Mouse (Mus musculus) forebrain, embryonic 13.5 days (tissue): ENCODE data around the gene Sipa1l1. TPM values are rescaled to one million over a fixed set of nuclear protein-coding genes. Genes with fewer than 3 reads are reported as not detected.
A peak's percentile ranks its signal among the peaks of the same experiment; 100 is the strongest.
"Not testable (repeated sequence)": the region's sequence is repeated elsewhere in the genome, so short reads cannot be mapped to it uniquely, and the experiment has no call there.

Experiments
- ATAC-seq: fragments of 200-750 bp; cut with Nextera tagmentation; 2 replicates; pipeline ENCODE4 v1.8.0; 2017
- H3K27ac ChIP-seq: fragments of 300-500 bp; sonication (generic); 2 replicates; pipeline ENCODE4 v1.5.1; 2015; ENCODE audit warnings: inconsistent platforms, mild to moderate bottlenecking, moderate library complexity
- H3K27me3 ChIP-seq: fragments of 300-500 bp; sonication (generic); 2 replicates; pipeline ENCODE4 v1.6.1; 2015; ENCODE audit warnings: mild to moderate bottlenecking, inconsistent platforms
- H3K36me3 ChIP-seq: fragments of 300-500 bp; sonication (generic); 2 replicates; pipeline ENCODE4 v1.6.1; 2015; ENCODE audit warnings: mild to moderate bottlenecking, inconsistent platforms; ENCODE audit not compliant: poor library complexity, severe bottlenecking
- H3K4me1 ChIP-seq: fragments of 300-500 bp; sonication (generic); 2 replicates; pipeline ENCODE4 v1.6.1; 2015; ENCODE audit warnings: inconsistent platforms
- H3K4me2 ChIP-seq: fragments of 300-500 bp; sonication (generic); 2 replicates; pipeline ENCODE4 v1.6.1; 2015; ENCODE audit warnings: inconsistent platforms, mild to moderate bottlenecking, moderate library complexity
- H3K4me3 ChIP-seq: fragments of 300-500 bp; sonication (generic); 2 replicates; pipeline ENCODE4 v1.5.1; 2015; ENCODE audit warnings: mild to moderate bottlenecking, inconsistent platforms
- H3K9ac ChIP-seq: fragments of 300-500 bp; sonication (generic); 2 replicates; pipeline ENCODE4 v1.6.1; 2015; ENCODE audit warnings: mild to moderate bottlenecking, inconsistent platforms
- H3K9me3 ChIP-seq: fragments of 300-500 bp; sonication (generic); replicated peaks from 2 replicates; pipeline ENCODE4 v1.6.1; 2016; ENCODE audit warnings: inconsistent platforms
- WGBS: fragments of 180-500 bp; shearing (Covaris S2); methylation state at CpG from one replicate; pipeline ENCODE4 v1.1.7; 2015; 5-methylcytosine and 5-hydroxymethylcytosine counted together
- polyA plus RNA-seq: library from polyadenylated mRNA; unstranded; fragments of >200 nt; fragmentation: Nextera tagmentation; extraction: Ambion mirVana; gene quantifications from 2 replicates; pipeline ENCODE4 v1.2.1, GENCODE M21; 2015

Gene Sipa1l1
- polyA plus RNA-seq, 1 experiment from 2014 or later: 19.3 TPM

- H3K4me3 ChIP-seq: peak overlapping the region; percentile 49
- no peaks in the 10 kb centered on the region for H3K36me3 ChIP-seq
- ATAC-seq: peak; percentile 95
- peak overlapping the region; percentile 69 for H3K27ac ChIP-seq
- H3K4me2 ChIP-seq: peak overlapping the region; percentile 88
- H3K4me1 ChIP-seq: 0 out of 2 replicates have a peak, but pooled peaks cover 7% of the 10 kb centered on the region
- peak overlapping the region; percentile 64 for H3K9ac ChIP-seq
- H3K27me3 ChIP-seq: no peaks in the 10 kb centered on the region
- 2% methylated on average over 18 of the region's 18 CpGs for WGBS
- H3K9me3 ChIP-seq: no peaks in the 10 kb centered on the region
Measured at GRCm38 (mm10) chr12:82470362-82470936, 301.3 kb downstream of the Sipa1l1 start.

- Histone ChIP-seq H3K27ac (no peak overlapping the region), H3K4me2 (no peak overlapping the region), H3K4me3 (no peak overlapping the region), H3K4me1 (peaks cover 9% of the 10 kb centered on the region; the same call in 1 of the 2 replicates), H3K36me3 (no peaks in the 10 kb centered on the region), H3K9me3 (no peaks in the 10 kb centered on the region), H3K9ac (no peak overlapping the region), H3K27me3 (no peaks in the 10 kb centered on the region)
- 87% methylated on average over 3 of the region's 3 CpGs for WGBS
- ATAC-seq: no peak
Measured at GRCm38 (mm10) chr12:82472796-82473195, 303.7 kb downstream of the Sipa1l1 start.

- Histone ChIP-seq H3K36me3 (no peaks in the 10 kb centered on the region), H3K4me2 (no peak overlapping the region), H3K27ac (no peak overlapping the region), H3K9me3 (no peaks in the 10 kb centered on the region), H3K4me1 (peaks cover 13% of the 10 kb centered on the region), H3K4me3 (no peak overlapping the region), H3K9ac (no peak overlapping the region), H3K27me3 (no peaks in the 10 kb centered on the region)
- ATAC-seq: no peak
- WGBS: 87% methylated on average over 4 of the region's 4 CpGs
Measured at GRCm38 (mm10) chr12:82473238-82473637, 304.1 kb downstream of the Sipa1l1 start.

- Histone ChIP-seq H3K36me3 (no peaks in the 10 kb centered on the region), H3K4me1 (peaks cover 20% of the 10 kb centered on the region), H3K4me3 (no peak overlapping the region), H3K4me2 (no peak overlapping the region), H3K27ac (no peak overlapping the region), H3K9me3 (no peaks in the 10 kb centered on the region), H3K27me3 (no peaks in the 10 kb centered on the region), H3K9ac (no peak overlapping the region)
- no peak for ATAC-seq
- 91% methylated on average over 4 of the region's 4 CpGs for WGBS
Measured at GRCm38 (mm10) chr12:82474409-82474808, 305.3 kb downstream of the Sipa1l1 start.

- ATAC-seq: no peak
- Histone ChIP-seq H3K4me1 (peaks cover 17% of the 10 kb centered on the region), H3K27ac (no peak overlapping the region), H3K36me3 (no peaks in the 10 kb centered on the region), H3K9me3 (no peaks in the 10 kb centered on the region), H3K9ac (no peak overlapping the region), H3K4me2 (no peak overlapping the region), H3K4me3 (no peak overlapping the region), H3K27me3 (no peaks in the 10 kb centered on the region)
- WGBS: 86% methylated on average over 10 of the region's 10 CpGs
Measured at GRCm38 (mm10) chr12:82476028-82476427, 306.9 kb downstream of the Sipa1l1 start.

- Histone ChIP-seq H3K36me3 (no peaks in the 10 kb centered on the region), H3K4me2 (no peak overlapping the region), H3K9me3 (no peaks in the 10 kb centered on the region), H3K4me1 (peaks cover 17% of the 10 kb centered on the region), H3K4me3 (no peak overlapping the region), H3K27ac (no peak overlapping the region), H3K27me3 (no peaks in the 10 kb centered on the region), H3K9ac (no peak overlapping the region)
- WGBS: 64% methylated on average over 2 of the region's 2 CpGs
- no peak for ATAC-seq
Measured at GRCm38 (mm10) chr12:82476580-82476979, 307.5 kb downstream of the Sipa1l1 start.

GRCm38 (mm10) chr12:82477826-82478225 is 308.7 kb downstream of the Sipa1l1 start:
- no peak for ATAC-seq
- H3K9ac ChIP-seq: no peak overlapping the region
- H3K4me2 ChIP-seq: no peak overlapping the region
- no peaks in the 10 kb centered on the region for H3K27me3 ChIP-seq
- H3K36me3 ChIP-seq: no peaks in the 10 kb centered on the region
- H3K9me3 ChIP-seq: no peaks in the 10 kb centered on the region
- WGBS: 21% methylated on average over 5 of the region's 5 CpGs
- H3K4me3 ChIP-seq: no peak overlapping the region
- no peak overlapping the region for H3K27ac ChIP-seq
- H3K4me1 ChIP-seq: peaks cover 17% of the 10 kb centered on the region

- Histone ChIP-seq H3K27ac (no peak overlapping the region; the same call in 1 of the 2 replicates), H3K36me3 (no peaks in the 10 kb centered on the region), H3K9me3 (no peaks in the 10 kb centered on the region), H3K4me3 (no peak overlapping the region), H3K4me1 (peaks cover 17% of the 10 kb centered on the region), H3K9ac (no peak overlapping the region), H3K27me3 (no peaks in the 10 kb centered on the region), H3K4me2 (no peak overlapping the region)
- 15% methylated on average over 8 of the region's 8 CpGs for WGBS
- no peak for ATAC-seq
Measured at GRCm38 (mm10) chr12:82478256-82478655, 309.1 kb downstream of the Sipa1l1 start.

DNA sequence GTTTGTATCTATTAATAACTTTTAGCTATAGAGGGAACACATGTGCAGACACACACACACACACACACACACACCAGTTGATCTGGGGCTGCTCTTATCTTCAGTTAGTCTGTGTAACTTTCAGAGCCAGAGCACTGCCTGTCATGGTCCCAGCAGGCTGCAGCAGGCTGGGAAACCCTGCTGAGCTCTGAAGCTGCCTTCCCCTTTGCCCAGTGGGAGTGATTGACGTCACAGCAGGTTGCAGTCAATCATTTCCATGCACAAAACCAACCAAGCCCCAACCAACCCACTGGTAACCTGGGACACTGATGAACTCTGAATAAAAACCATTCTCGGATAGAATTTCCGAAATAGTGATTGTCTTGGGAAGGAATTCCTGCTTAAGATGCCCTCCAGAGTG is 310.3 kb downstream of the Sipa1l1 start:
- H3K27me3 ChIP-seq: no peaks in the 10 kb centered on the region

GRCm38 (mm10) chr12:82480425-82480824 is 311.3 kb downstream of the Sipa1l1 start:
- not testable (repeated sequence) for H3K27ac ChIP-seq, ATAC-seq, H3K36me3 ChIP-seq, H3K4me2 ChIP-seq, H3K4me3 ChIP-seq, H3K9ac ChIP-seq, H3K27me3 ChIP-seq, H3K9me3 ChIP-seq
- 84% methylated on average over 4 of the region's 5 CpGs for WGBS
- H3K4me1 ChIP-seq: peaks cover 17% of the 10 kb centered on the region

More for the DNA sequence above, 310.3 kb downstream of the Sipa1l1 start:
- H3K9me3 ChIP-seq: no peaks in the 10 kb centered on the region
- no peak overlapping the region for H3K4me3 ChIP-seq
- WGBS: 20% methylated on average over 3 of the region's 3 CpGs
- no peaks in the 10 kb centered on the region for H3K36me3 ChIP-seq
- H3K4me2 ChIP-seq: no peak overlapping the region
- H3K4me1 ChIP-seq: peaks cover 17% of the 10 kb centered on the region
- no peak overlapping the region for H3K27ac ChIP-seq
- ATAC-seq: no peak
- no peak overlapping the region for H3K9ac ChIP-seq

DNA sequence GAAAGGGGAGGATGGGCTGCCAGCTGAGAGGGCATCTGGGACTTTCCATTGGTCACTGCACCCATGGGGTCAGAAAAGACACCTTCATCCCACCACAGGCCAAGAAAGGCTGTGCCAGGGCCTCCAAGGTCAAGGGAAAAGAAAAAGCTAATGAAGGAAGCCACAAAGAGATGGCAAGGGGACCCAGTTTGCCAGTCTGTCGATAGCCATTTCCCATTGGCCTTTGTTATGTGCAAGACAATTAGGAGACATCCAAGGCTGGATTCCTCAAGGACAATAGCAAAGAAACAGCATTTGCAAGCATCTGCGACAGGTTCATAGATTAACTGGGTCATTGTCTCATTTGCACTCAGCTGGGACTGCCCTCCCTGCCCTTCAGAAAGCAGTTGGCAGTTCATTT is 316.3 kb downstream of the Sipa1l1 start:
- no peaks in the 10 kb centered on the region for H3K9me3 ChIP-seq
- WGBS: 58% methylated on average over 2 of the region's 2 CpGs
- no peak for ATAC-seq

GRCm38 (mm10) chr12:82486829-82487560 is 317.9 kb downstream of the Sipa1l1 start:
- no peak overlapping the region for H3K4me3 ChIP-seq
- WGBS: 40% methylated on average over 6 of the region's 6 CpGs
- no peaks in the 10 kb centered on the region for H3K9me3 ChIP-seq
- no peak for ATAC-seq
- no peak overlapping the region for H3K9ac ChIP-seq
- no peak overlapping the region for H3K27ac ChIP-seq
- no peaks in the 10 kb centered on the region for H3K36me3 ChIP-seq
- H3K4me1 ChIP-seq: no peaks in the 10 kb centered on the region; the same call in 1 of the 2 replicates
- no peak overlapping the region for H3K4me2 ChIP-seq
- no peaks in the 10 kb centered on the region for H3K27me3 ChIP-seq

More for the DNA sequence above, 316.3 kb downstream of the Sipa1l1 start:
- no peak overlapping the region for H3K4me2 ChIP-seq
- no peaks in the 10 kb centered on the region; the same call in 1 of the 2 replicates for H3K4me1 ChIP-seq
- H3K27me3 ChIP-seq: no peaks in the 10 kb centered on the region
- no peaks in the 10 kb centered on the region for H3K36me3 ChIP-seq
- no peak overlapping the region for H3K27ac ChIP-seq
- H3K4me3 ChIP-seq: no peak overlapping the region
- no peak overlapping the region for H3K9ac ChIP-seq
